Mouse (Mus musculus) small intestine, adult 2 months (tissue): ENCODE measurements around the gene Ehd4.

Experiments used
- CTCF ChIP-seq: fragments of 200-500 bp; IDR thresholded peaks from 2 replicates; pipeline ENCODE4 v1.5.1; 2012; ENCODE audit warnings: low read depth, mild to moderate bottlenecking, control low read depth, inconsistent platforms, low read length, moderate library complexity, mixed read lengths; ENCODE audit not compliant: insufficient replicate concordance, insufficient read length; ENCODE audit errors: extremely low read depth
- POLR2A ChIP-seq: fragments of 200-500 bp; IDR thresholded peaks from 2 replicates; pipeline ENCODE4 v1.6.1; 2012; ENCODE audit warnings: low read depth, mild to moderate bottlenecking, control low read depth, inconsistent platforms, low read length, moderate library complexity

GRCm38 (mm10) chr2:120137281-120137680 lies 17.1 kb downstream of the Ehd4 start:
- TF ChIP-seq CTCF (no peak), POLR2A (no peak)
